ENCODE assay signal across 12 mouse cellular contexts in genomic region chr15:60754246-60754645, GRCm38 (mm10).
"Had no signal": no experiment of that assay in that cellular context is flagged by ENCODE, and none has a peak within 500 bp of the region (broad histone marks: within the 10 kb centered on the region; RNA-seq: fewer than 3 reads in every experiment).

No protein-coding gene starts in this region.

- DNase-seq: forebrain, postnatal 0 days; gastrocnemius, postnatal 14 days; gastrocnemius, postnatal 36 days; heart, adult 2 months; heart, postnatal 14 days; heart, postnatal 36 days; kidney, adult 18-20 months; kidney, adult 8-10 months; kidney, postnatal 10 days; kidney, postnatal 36 days; left cerebral cortex, postnatal 4 days; lung, adult 18-20 months had no signal
